Mouse (Mus musculus): ENCODE results near the gene Slc17a2. TPM values are rescaled to one million over a fixed set of nuclear protein-coding genes. Genes with fewer than 3 reads are reported as not detected.

Gene Slc17a2
- polyA plus RNA-seq, 1 experiment: 0.02 TPM

DNA sequence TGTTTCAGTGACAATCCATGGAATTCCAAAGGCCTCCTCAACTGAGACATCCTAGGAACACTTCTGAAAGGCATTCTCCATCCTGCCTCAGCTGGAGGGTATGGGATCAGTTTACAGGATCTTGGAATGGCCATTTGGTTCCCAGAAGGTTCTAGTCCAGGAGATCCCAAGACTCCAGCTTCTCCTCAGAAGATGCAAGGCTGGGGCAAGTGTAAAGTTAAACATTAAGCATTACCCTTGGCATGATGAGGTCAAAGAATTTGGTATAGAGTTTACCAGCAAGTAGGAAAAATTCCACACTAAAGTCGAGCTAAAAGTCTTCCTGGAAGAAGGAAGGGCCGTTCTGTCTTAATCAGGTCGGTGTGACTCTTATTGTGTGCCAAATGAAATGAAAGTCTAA is 63.2 kb downstream of the Slc17a2 start:
- DNase-seq (ENCODE audit: extremely low spot score in 1 of 2, low spot score in 1 of 2): no peak

DNA sequence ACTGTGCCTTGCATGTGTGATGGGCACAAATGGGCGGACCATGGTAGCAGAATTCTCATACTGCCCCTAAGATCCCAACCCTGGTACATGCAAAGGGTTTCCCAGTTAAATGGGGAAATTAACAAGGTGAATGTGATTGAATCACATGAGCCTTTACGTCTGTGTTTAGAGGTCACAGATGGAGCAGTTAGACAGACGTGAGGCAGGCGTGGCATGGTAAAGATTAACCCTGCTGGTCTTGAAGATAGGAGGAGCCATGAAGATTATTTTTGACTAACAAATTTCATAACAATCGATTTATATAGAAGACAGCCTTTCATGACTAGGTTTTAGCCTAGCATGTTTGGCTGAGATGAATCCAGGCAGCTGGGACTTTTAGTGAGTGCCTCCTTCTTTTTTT is 66.3 kb downstream of the Slc17a2 start:
- no peak for DNase-seq (ENCODE audit: extremely low spot score in 1 of 2, low spot score in 1 of 2)

Other genes starting within 250 kb of the Slc17a2 start
- 2.2 and 3.3 TPM in 2 replicates for gene Hist1h3e, start 244.6 kb upstream of the Slc17a2 start, polyA plus RNA-seq (2012; rRNA removed)
- gene Hist1h2ae, start 235.8 kb upstream of the Slc17a2 start, polyA plus RNA-seq (2012; rRNA removed): 0.56 and 1.7 TPM in 2 replicates
- gene Hist1h2bg, start 235.6 kb upstream of the Slc17a2 start, polyA plus RNA-seq (2012; rRNA removed): 9.7 and 10.4 TPM in 2 replicates
- gene Hist1h2bf, start 232.8 kb upstream of the Slc17a2 start, polyA plus RNA-seq (2012; rRNA removed): 0.80 and 1.6 TPM in 2 replicates
- 1.6 and 1.9 TPM in 2 replicates for gene Hist1h2ad, start 232.6 kb upstream of the Slc17a2 start, polyA plus RNA-seq (2012; rRNA removed)
- 2.8 and 3.4 TPM in 2 replicates for gene Hist1h3d, start 231.2 kb upstream of the Slc17a2 start, polyA plus RNA-seq (2012; rRNA removed)
- 3.4 and 4.3 TPM in 2 replicates for gene Hist1h4d, start 225.4 kb upstream of the Slc17a2 start, polyA plus RNA-seq (2012; rRNA removed)
- gene Hist1h2be, start 185.9 kb upstream of the Slc17a2 start, polyA plus RNA-seq (2012; rRNA removed): 4.3 and 4.7 TPM in 2 replicates
- gene Hist1h1e, start 184.4 kb upstream of the Slc17a2 start, polyA plus RNA-seq (2012; rRNA removed): 2.8 and 3.3 TPM in 2 replicates
- 1.7 and 2.1 TPM in 2 replicates for gene Hist1h2ac, start 123.0 kb upstream of the Slc17a2 start, polyA plus RNA-seq (2012; rRNA removed)
- gene Hist1h2bc, start 122.8 kb upstream of the Slc17a2 start, polyA plus RNA-seq (2012; rRNA removed): 154 and 172 TPM in 2 replicates
- not detected in 2 replicates for gene Hist1h1t, start 111.2 kb upstream of the Slc17a2 start, polyA plus RNA-seq (2012; rRNA removed)
- gene Hist1h4c, start 108.5 kb upstream of the Slc17a2 start, polyA plus RNA-seq (2012; rRNA removed): 3.1 and 3.3 TPM in 2 replicates
- 3.8 and 4.4 TPM in 2 replicates for gene Hfe, start 96.1 kb upstream of the Slc17a2 start, polyA plus RNA-seq (2012; rRNA removed)
- 40.7 and 52.1 TPM in 2 replicates for gene Hist1h1c, start 68.2 kb upstream of the Slc17a2 start, polyA plus RNA-seq (2012; rRNA removed)
- 0.24 and 0.46 TPM in 2 replicates for gene Hist1h3c, start 61.4 kb upstream of the Slc17a2 start, polyA plus RNA-seq (2012; rRNA removed)
- gene Hist1h2bb, start 60.3 kb upstream of the Slc17a2 start, polyA plus RNA-seq (2012; rRNA removed): 0.74 and 1.3 TPM in 2 replicates
- 0.82 and 2.8 TPM in 2 replicates for gene Hist1h2ab, start 55.9 kb upstream of the Slc17a2 start, polyA plus RNA-seq (2012; rRNA removed)
- gene Hist1h3b, start 54.7 kb upstream of the Slc17a2 start, polyA plus RNA-seq (2012; rRNA removed): 0.76 and 1.1 TPM in 2 replicates
- gene Hist1h4b, start 50.0 kb upstream of the Slc17a2 start, polyA plus RNA-seq (2012; rRNA removed): 2.9 and 4.5 TPM in 2 replicates
- gene Hist1h4a, start 45.8 kb upstream of the Slc17a2 start, polyA plus RNA-seq (2012; rRNA removed): 3.8 and 4.6 TPM in 2 replicates
- 0.86 and 1.2 TPM in 2 replicates for gene Hist1h3a, start 44.6 kb upstream of the Slc17a2 start, polyA plus RNA-seq (2012; rRNA removed)
- 0.36 and 0.58 TPM in 2 replicates for gene Hist1h1a, start 43.3 kb upstream of the Slc17a2 start, polyA plus RNA-seq (2012; rRNA removed)
- gene Trim38, start 37.1 kb upstream of the Slc17a2 start, polyA plus RNA-seq (2012; rRNA removed): 0.24 and 0.40 TPM in 2 replicates
- not detected in 2 replicates for gene Slc17a3, start 32.4 kb downstream of the Slc17a2 start, polyA plus RNA-seq (2012; rRNA removed)
- gene Slc17a1, start 60.8 kb downstream of the Slc17a2 start, polyA plus RNA-seq (2012; rRNA removed): not detected in 2 replicates
- not detected in 2 replicates for gene Slc17a4, start 108.0 kb downstream of the Slc17a2 start, polyA plus RNA-seq (2012; rRNA removed)
- not detected in 2 replicates for gene Hist1h2ba, start 127.2 kb downstream of the Slc17a2 start, polyA plus RNA-seq (2012; rRNA removed)
- gene Hist1h2aa, start 127.5 kb downstream of the Slc17a2 start, polyA plus RNA-seq (2012; rRNA removed): not detected in 2 replicates
- gene Scgn, start 184.2 kb downstream of the Slc17a2 start, polyA plus RNA-seq (2012; rRNA removed): 30.6 and 32.2 TPM in 2 replicates